Mouse (Mus musculus) midbrain, embryonic 16.5 days (tissue): ENCODE data around the gene Wdr18. TPM values are rescaled to one million over a fixed set of nuclear protein-coding genes. Genes with fewer than 3 reads are reported as not detected.

Source experiments
- ATAC-seq: fragments of 200-750 bp; cut with Nextera tagmentation; 2 replicates; pipeline ENCODE4 v1.8.0; 2017; ENCODE audit warnings: moderate TSS enrichment
- H3K27ac ChIP-seq: fragments of 300-500 bp; sonication (generic); 2 replicates; pipeline ENCODE4 v1.5.1; 2014; ENCODE audit warnings: mild to moderate bottlenecking, low read length, mixed read lengths
- H3K27me3 ChIP-seq: fragments of 300-500 bp; sonication (generic); 2 replicates; pipeline ENCODE4 v1.6.1; 2014; ENCODE audit warnings: low read depth, low read length, mixed read lengths; ENCODE audit not compliant: control insufficient read depth, insufficient read depth
- H3K36me3 ChIP-seq: fragments of 300-500 bp; sonication (generic); 2 replicates; pipeline ENCODE4 v1.6.1; 2014; ENCODE audit warnings: mild to moderate bottlenecking, low read length, moderate library complexity, mixed read lengths; ENCODE audit not compliant: control insufficient read depth, insufficient read depth
- H3K4me1 ChIP-seq: fragments of 300-500 bp; sonication (generic); 2 replicates; pipeline ENCODE4 v1.6.1; 2014; ENCODE audit warnings: mild to moderate bottlenecking, low read length, mixed read lengths; ENCODE audit not compliant: control insufficient read depth, insufficient read depth
- H3K4me2 ChIP-seq: fragments of 300-500 bp; sonication (generic); 2 replicates; pipeline ENCODE4 v1.6.1; 2014; ENCODE audit warnings: mild to moderate bottlenecking, low read length, mixed read lengths
- H3K4me3 ChIP-seq: fragments of 300-500 bp; sonication (generic); 2 replicates; pipeline ENCODE4 v1.5.1; 2014; ENCODE audit warnings: low read depth, mild to moderate bottlenecking, low read length, moderate library complexity, mixed read lengths
- H3K9ac ChIP-seq: fragments of 300-500 bp; sonication (generic); 2 replicates; pipeline ENCODE4 v1.6.1; 2014; ENCODE audit warnings: low read depth, low read length, mixed read lengths
- H3K9me3 ChIP-seq: fragments of 300-500 bp; sonication (generic); replicated peaks from 2 replicates; pipeline ENCODE4 v1.6.1; 2014; ENCODE audit warnings: mild to moderate bottlenecking, low read length, mixed read lengths; ENCODE audit not compliant: control insufficient read depth, poor library complexity, severe bottlenecking
- WGBS: fragments of 180-500 bp; shearing (Covaris S2); extraction: QIAGEN DNeasy Blood & Tissue Kit; methylation state at CpG from one replicate; pipeline ENCODE4 v1.1.7; 2014; 5-methylcytosine and 5-hydroxymethylcytosine counted together
- polyA plus RNA-seq: library from polyadenylated mRNA; unstranded; fragments of >200 nt; fragmentation: Nextera tagmentation; extraction: Ambion mirVana; gene quantifications from 2 replicates; pipeline ENCODE4 v1.2.1, GENCODE M21; 2015

The Wdr18 gene
- polyA plus RNA-seq, 1 experiment from 2014 or later, result 89.4 TPM

DNA sequence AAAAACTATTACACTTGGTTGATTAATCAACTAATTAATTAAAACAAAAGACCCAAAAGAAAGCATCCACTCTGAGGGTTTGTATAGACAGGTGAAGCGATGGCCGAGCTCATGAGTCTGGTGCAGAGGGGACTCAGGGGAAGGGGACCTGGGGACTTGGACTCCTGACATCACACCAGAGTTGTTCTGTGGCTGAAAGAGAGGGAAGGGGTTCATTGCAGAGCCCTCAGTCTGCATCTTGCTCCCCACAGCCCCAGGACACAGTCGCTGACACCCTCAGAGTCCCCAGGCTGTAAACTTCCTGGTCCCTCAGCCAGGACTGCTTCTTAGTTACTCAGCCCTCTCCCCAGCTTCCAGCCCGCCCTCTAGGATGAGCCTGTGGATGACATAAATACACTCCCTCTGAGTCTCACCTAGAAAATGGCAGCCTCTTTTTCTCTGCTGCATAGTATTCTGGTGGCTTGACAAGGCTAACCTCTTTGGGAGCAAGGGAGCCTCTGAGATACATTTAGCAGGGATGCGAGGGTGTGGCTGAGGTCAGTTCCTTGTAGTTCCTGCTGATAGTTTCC lies 42.3 kb upstream of the Wdr18 start:
- Histone ChIP-seq H3K36me3 (no peaks in the 10 kb centered on the region; the same call in 1 of the 2 replicates), H3K4me2 (peak overlapping the region; percentile 99), H3K9me3 (no peaks in the 10 kb centered on the region), H3K27ac (no peak overlapping the region), H3K4me1 (peaks cover 44% of the 10 kb centered on the region), H3K27me3 (peaks cover 51% of the 10 kb centered on the region), H3K4me3 (peak overlapping the region; percentile 62), H3K9ac (peak overlapping the region; percentile 95; the same call in 1 of the 2 replicates)
- 64% methylated on average over 5 of the region's 5 CpGs for WGBS
- no peak for ATAC-seq

DNA sequence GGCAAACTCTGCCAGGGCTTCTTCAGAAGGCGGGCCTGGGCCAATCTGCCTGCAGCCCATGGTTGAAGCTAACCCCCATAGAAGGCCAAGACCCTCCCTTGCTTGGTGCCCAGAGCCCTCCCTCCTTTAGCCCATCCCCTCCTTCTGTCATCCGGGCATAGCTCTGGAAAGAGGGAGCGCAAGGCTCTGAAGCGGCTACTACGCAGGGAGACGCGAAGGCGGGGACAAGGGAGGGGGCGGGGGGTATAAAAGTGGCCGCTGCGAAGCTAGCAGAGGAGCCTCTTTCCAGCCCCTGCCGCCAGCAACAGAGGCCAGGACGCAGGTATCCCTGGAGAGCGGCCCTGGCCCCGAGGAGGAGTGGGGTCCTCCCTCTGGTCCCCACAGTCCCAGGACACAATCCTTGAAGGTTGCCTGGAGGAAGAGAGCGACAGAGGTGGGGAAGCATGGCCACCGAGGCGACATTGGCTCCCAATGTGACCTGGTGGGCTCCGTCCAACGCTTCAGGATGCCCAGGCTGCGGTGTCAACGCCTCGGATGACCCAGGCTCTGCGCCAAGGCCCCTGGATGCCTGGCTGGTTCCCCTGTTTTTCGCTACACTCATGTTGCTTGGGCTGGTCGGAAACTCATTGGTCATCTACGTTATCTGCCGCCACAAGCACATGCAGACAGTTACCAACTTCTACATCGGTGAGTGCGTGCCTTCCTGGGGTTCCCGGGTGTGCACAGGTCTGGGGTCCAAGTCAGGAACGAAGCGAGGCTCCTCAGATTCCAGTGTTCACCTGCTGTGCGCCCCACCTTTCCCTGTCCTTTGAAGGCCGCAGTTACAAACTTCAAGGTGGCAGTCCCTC lies 41.5 kb upstream of the Wdr18 start:
- H3K27ac ChIP-seq, result no peak overlapping the region
- H3K27me3 ChIP-seq, result peaks cover 59% of the 10 kb centered on the region
- WGBS, result 5% methylated on average over 35 of the region's 35 CpGs
- no peaks in the 10 kb centered on the region for H3K36me3 ChIP-seq
- no peaks in the 10 kb centered on the region for H3K9me3 ChIP-seq
- peaks cover 44% of the 10 kb centered on the region for H3K4me1 ChIP-seq
- H3K9ac ChIP-seq, result no peak overlapping the region
- ATAC-seq, result no peak
- peak overlapping the region; percentile 2; the same call in 1 of the 2 replicates for H3K4me2 ChIP-seq
- H3K4me3 ChIP-seq, result no peak overlapping the region

DNA sequence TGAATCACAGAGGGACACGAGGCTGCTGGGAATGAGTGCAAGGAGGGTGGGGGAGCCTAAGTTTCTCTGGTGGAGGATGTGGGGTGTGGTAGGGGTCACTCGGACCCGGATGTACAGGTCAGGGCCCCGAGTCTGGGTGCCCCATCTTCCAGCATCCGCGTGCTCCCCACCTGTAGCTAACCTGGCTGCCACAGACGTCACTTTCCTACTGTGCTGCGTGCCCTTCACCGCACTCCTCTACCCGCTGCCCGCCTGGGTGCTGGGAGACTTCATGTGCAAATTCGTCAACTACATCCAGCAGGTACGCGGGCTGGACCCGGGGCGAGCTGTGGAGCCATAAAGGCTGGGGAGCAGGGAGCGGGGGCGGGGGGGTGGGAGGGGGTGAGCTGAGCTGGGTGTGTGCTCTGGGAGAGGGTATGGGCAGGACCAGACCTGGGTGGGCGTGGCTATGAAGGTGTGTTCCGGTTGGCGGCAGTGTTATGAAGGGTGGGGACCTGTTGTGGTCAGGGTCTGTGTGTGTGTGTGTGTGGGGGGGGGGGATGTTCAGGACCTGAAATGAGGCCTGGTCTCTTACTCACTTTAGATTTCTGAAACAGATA lies 40.6 kb upstream of the Wdr18 start:
- Histone ChIP-seq H3K27ac (no peak overlapping the region), H3K9me3 (no peaks in the 10 kb centered on the region), H3K9ac (no peak overlapping the region), H3K27me3 (peaks cover 60% of the 10 kb centered on the region), H3K36me3 (no peaks in the 10 kb centered on the region), H3K4me2 (no peak overlapping the region; the same call in 1 of the 2 replicates), H3K4me1 (peaks cover 40% of the 10 kb centered on the region), H3K4me3 (no peak overlapping the region)
- 3% methylated on average over 20 of the region's 21 CpGs for WGBS
- ATAC-seq, result no peak

DNA sequence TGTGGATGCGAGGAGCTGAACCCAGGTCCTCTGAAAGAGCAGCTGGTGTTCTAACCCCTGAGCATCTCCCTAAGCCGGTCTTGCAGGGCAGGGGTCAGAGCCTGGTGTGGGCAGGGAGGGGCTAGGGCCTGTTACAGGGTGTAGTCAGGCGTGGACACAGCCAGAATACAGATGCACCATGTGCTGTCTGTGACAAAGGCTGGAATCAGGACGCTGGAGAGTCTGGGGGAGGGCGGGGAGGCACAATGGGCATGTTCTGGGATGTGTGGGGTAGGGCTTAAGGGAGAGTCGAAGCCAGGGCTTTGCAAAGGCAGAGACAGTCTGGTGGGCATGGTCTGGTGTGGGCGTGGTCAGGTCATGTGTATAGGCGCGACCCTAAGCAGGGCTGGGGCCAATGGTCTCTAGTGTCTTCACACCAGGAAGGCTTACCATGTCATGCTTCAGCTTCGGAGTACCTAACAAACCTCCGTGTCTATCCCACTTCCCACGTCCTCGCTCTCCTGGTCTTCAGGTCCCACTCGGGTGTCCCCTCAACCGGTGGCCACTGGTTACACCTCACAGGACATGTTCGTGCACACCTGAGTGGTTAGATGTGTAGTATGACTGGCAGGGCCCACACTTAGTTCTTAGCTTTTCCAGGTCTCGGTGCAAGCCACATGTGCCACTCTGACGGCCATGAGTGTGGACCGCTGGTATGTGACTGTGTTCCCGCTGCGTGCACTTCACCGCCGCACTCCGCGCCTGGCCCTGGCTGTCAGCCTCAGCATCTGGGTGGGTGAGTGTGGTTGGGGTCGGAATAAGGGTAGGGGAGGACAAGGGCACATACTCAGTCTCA lies 39.7 kb upstream of the Wdr18 start:
- Histone ChIP-seq H3K9me3 (no peaks in the 10 kb centered on the region), H3K9ac (peak overlapping the region; percentile 55; the same call in 1 of the 2 replicates), H3K4me2 (peak overlapping the region; percentile 65), H3K27ac (no peak overlapping the region), H3K4me1 (peaks cover 34% of the 10 kb centered on the region), H3K27me3 (peaks cover 60% of the 10 kb centered on the region), H3K36me3 (no peaks in the 10 kb centered on the region), H3K4me3 (peak overlapping the region; percentile 36)
- WGBS, result 15% methylated on average over 26 of the region's 26 CpGs
- ATAC-seq, result no peak

DNA sequence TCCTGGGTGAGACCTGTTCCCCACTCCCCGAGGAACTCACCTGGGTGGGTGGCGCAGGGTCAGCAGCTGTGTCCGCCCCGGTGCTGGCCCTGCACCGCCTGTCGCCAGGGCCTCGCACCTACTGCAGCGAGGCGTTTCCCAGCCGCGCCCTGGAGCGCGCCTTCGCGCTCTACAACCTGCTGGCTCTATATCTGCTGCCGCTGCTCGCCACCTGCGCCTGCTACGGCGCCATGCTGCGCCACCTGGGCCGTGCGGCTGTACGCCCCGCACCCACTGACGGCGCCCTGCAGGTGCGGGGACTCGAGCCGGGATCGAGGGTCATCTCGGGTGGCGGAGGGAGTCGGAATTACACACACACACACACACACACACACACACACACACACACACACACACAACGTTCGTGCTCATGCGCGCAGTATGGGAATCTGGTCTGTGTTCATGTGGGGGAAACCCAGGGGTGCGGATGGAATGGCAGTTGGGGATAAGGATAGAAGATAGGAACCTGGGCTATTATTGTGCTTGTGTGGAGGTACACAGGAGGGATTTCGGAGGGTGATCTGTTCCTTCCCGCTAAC lies 38.9 kb upstream of the Wdr18 start, which contains the start of gene R3hdm4:
Gene R3hdm4, minus strand, starts transcription at position 251 of the 578 bp plus-strand sequence.
- no peaks in the 10 kb centered on the region for H3K9me3 ChIP-seq
- peaks cover 60% of the 10 kb centered on the region for H3K27me3 ChIP-seq
- ATAC-seq, result no peak
- H3K4me3 ChIP-seq, result peak within 1 kb of the TSS; percentile 36
- 5% methylated on average over 41 of the region's 41 CpGs for WGBS
- peak within 1 kb of the TSS; percentile 65 for H3K4me2 ChIP-seq
- peak within 1 kb of the TSS; percentile 55 for H3K9ac ChIP-seq
- H3K27ac ChIP-seq, result no peak within 1 kb of the TSS
- peaks cover 33% of the 10 kb centered on the region for H3K4me1 ChIP-seq
- H3K36me3 ChIP-seq, result no peaks in the 10 kb centered on the region

DNA sequence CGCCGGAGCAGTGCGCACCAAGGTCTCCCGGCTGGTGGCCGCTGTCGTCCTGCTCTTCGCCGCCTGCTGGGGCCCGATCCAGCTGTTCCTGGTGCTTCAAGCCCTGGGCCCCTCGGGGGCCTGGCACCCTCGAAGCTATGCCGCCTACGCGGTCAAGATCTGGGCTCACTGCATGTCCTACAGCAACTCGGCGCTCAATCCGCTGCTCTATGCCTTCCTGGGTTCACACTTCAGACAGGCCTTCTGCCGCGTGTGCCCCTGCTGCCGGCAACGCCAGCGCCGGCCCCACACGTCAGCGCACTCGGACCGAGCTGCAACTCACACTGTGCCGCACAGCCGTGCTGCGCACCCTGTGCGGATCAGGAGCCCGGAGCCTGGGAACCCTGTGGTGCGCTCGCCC lies 38.4 kb upstream of the Wdr18 start:
- no peak overlapping the region for H3K27ac ChIP-seq
- H3K4me3 ChIP-seq, result peak overlapping the region; percentile 36
- H3K9ac ChIP-seq, result peak overlapping the region; percentile 55
- H3K36me3 ChIP-seq, result no peaks in the 10 kb centered on the region
- no peaks in the 10 kb centered on the region for H3K9me3 ChIP-seq
- WGBS, result 1% methylated on average over 34 of the region's 34 CpGs
- H3K27me3 ChIP-seq, result peaks cover 60% of the 10 kb centered on the region
- no peak for ATAC-seq
- peak overlapping the region; percentile 65 for H3K4me2 ChIP-seq
- H3K4me1 ChIP-seq, result peaks cover 35% of the 10 kb centered on the region

DNA sequence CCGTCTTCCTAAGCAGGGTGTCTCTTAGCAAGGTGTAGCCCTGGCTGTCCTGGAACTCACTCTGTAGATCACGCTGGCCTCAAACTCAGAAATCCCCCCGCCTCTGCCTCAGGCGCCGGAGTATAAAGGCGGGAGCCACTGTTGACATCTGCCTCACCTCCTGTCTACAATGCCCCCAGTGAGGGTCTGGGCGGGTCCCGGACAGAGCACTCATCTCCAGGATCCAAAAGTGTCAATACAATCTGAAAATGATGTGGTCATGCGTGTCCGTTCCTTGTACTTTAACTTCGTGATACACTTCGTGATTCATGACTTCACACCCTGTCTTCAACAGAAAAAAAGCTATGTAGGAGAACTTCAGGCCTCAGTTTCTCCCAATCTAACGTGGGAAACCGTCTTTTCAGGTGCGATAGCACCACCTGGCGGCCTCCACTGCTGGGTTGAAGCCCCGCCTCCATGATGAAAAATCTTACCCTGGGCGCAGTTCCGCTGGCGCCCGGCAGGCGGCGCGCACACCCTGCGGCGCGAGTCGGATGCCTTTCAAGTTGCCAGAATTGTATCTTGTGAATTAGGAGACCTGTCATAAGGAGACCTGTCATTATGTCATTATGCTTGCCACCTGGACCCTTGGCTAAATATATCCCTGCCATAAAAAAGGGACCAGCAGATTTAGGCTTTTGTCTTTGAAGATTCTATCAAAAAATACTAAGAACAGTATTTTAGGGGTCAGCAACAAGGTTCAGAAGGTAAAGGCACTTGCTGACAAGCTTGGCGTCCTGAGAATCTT lies 34.8 kb upstream of the Wdr18 start:
- peaks cover 32% of the 10 kb centered on the region for H3K27me3 ChIP-seq
- H3K4me2 ChIP-seq, result peak overlapping the region; percentile 93
- H3K4me3 ChIP-seq, result peak overlapping the region; percentile 3; the same call in 1 of the 2 replicates
- ATAC-seq, result no peak
- H3K27ac ChIP-seq, result 0 out of 2 replicates have a peak overlapping the region, but pooled peaks have one; percentile 15
- no peaks in the 10 kb centered on the region for H3K36me3 ChIP-seq
- H3K9ac ChIP-seq, result no peak overlapping the region
- no peaks in the 10 kb centered on the region for H3K9me3 ChIP-seq
- WGBS, result 10% methylated on average over 29 of the region's 29 CpGs
- peaks cover 37% of the 10 kb centered on the region for H3K4me1 ChIP-seq
